ENCODE assay signal across 8 mouse cellular contexts in genomic region chr9:51076979-51077315, GRCm38 (mm10). TPM values are rescaled to one million over a fixed set of nuclear protein-coding genes. Genes with fewer than 3 reads are reported as not detected.
DNase-seq lines count a peak whose midpoint lies in the region; ATAC-seq lines count a peak whose summit lies in the region.

TSS of gene Layn (minus strand) at chr9:51077094.

- ATAC-seq in limb, embryonic 11.5 days (ENCODE audit: insufficient number of reproducible peaks, low FRiP score, low TSS enrichment, low read depth): peak; percentile 86
- ATAC-seq in midbrain, embryonic 11.5 days (ENCODE audit: low FRiP score): peak; percentile 91

- H3K27me3 ChIP-seq in limb, embryonic 11.5 days (ENCODE audit: control insufficient read depth, insufficient read depth, low read length): no peaks in the 10 kb centered on the region; the same call in 1 of the 2 replicates
- no peaks in the 10 kb centered on the region for H3K27me3 ChIP-seq in midbrain, embryonic 11.5 days (ENCODE audit: control insufficient read depth, insufficient read depth, low read length)

- peak within 1 kb of the TSS; percentile 45 for H3K4me3 ChIP-seq in limb, embryonic 11.5 days (ENCODE audit: low read depth, low read length)
- peak within 1 kb of the TSS; percentile 27 for H3K4me3 ChIP-seq in midbrain, embryonic 11.5 days (ENCODE audit: low read depth, low read length)

- peaks cover 12% of the 10 kb centered on the region for H3K4me1 ChIP-seq in limb, embryonic 11.5 days (ENCODE audit: control insufficient read depth, insufficient read depth, low read length)
- peaks cover 12% of the 10 kb centered on the region for H3K4me1 ChIP-seq in midbrain, embryonic 11.5 days (ENCODE audit: control insufficient read depth, insufficient read depth, low read length)

- H3K9me3 ChIP-seq in limb, embryonic 11.5 days (ENCODE audit: control insufficient read depth, low read length): no peaks in the 10 kb centered on the region
- no peaks in the 10 kb centered on the region for H3K9me3 ChIP-seq in midbrain, embryonic 11.5 days (ENCODE audit: control insufficient read depth, low read length)

- H3K9ac ChIP-seq in limb, embryonic 11.5 days (ENCODE audit: low read length): peak within 1 kb of the TSS; percentile 53; the same call in 1 of the 2 replicates
- peak within 1 kb of the TSS; percentile 54 for H3K9ac ChIP-seq in midbrain, embryonic 11.5 days (ENCODE audit: low read length)

- WGBS in limb, embryonic 11.5 days: 0% methylated on average over 14 of the region's 14 CpGs
- 1% methylated on average over 14 of the region's 14 CpGs for WGBS in midbrain, embryonic 11.5 days

- H3K36me3 ChIP-seq in limb, embryonic 11.5 days (ENCODE audit: control insufficient read depth, insufficient read depth, low read length): no peaks in the 10 kb centered on the region
- no peaks in the 10 kb centered on the region for H3K36me3 ChIP-seq in midbrain, embryonic 11.5 days (ENCODE audit: control insufficient read depth, insufficient read depth, low read length)

- H3K4me2 ChIP-seq in limb, embryonic 11.5 days (ENCODE audit: low read depth, severe bottlenecking): peak within 1 kb of the TSS; percentile 93
- peak within 1 kb of the TSS; percentile 77 for H3K4me2 ChIP-seq in midbrain, embryonic 11.5 days

- intact Hi-C loops in gastrocnemius, postnatal 14 days (cut with DNase I; ENCODE audit: low total_unique reads): no loop called here

- H3K27ac ChIP-seq in limb, embryonic 11.5 days (replicated peaks; ENCODE audit: low read depth, low read length): no peak within 1 kb of the TSS
- H3K27ac ChIP-seq in midbrain, embryonic 11.5 days (ENCODE audit: low read depth, low read length): no peak within 1 kb of the TSS

- DNase-seq in adrenal gland, adult 8-10 months: peak; percentile 56
- peak; percentile 91 for DNase-seq in embryo, embryonic 10 days (ENCODE audit: low spot score)
- peak; percentile 87 for DNase-seq in gastrocnemius, postnatal 14 days
- DNase-seq in hindlimb bud, embryonic 11.5 days (ENCODE audit: extremely low spot score, low read depth, low spot score): peak; percentile 39
- DNase-seq in limb, embryonic 11.5 days (ENCODE audit: low spot score): peak; percentile 86
- DNase-seq in midbrain, embryonic 11.5 days (ENCODE audit: low spot score, missing footprints): peak; percentile 92
- DNase-seq in right cerebral cortex, postnatal 36 days (ENCODE audit: low spot score in 2 of 2): peak; percentile 16 to 39
- no peak for DNase-seq in T-cell, adult 2 months (ENCODE audit: low spot score)

RNA-seq across cellular contexts. Expression of gene Layn, which starts in this region (rescaled TPM):
- total RNA-seq in adrenal gland, adult 8-10 months (2022): 10 to 100 TPM in 1 of 4 experiments, 1 to 10 TPM in 3; 6.1 to 10.9 (median 9.7) TPM
- 1 to 10 TPM; 2.3 to 3.5 TPM for total RNA-seq in gastrocnemius, postnatal 14 days (2021)
- 3.4 and 3.9 TPM in 2 replicates for polyA plus RNA-seq in limb, embryonic 11.5 days (2014; fragmentation: Nextera tagmentation; extraction: Ambion mirVana)
- 1.6 and 2.1 TPM in 2 replicates for polyA plus RNA-seq in midbrain, embryonic 11.5 days (2014; fragmentation: Nextera tagmentation; extraction: Ambion mirVana)
